Comparison of ENCODE assay signal across 23 mouse cellular contexts in the genomic region with DNA sequence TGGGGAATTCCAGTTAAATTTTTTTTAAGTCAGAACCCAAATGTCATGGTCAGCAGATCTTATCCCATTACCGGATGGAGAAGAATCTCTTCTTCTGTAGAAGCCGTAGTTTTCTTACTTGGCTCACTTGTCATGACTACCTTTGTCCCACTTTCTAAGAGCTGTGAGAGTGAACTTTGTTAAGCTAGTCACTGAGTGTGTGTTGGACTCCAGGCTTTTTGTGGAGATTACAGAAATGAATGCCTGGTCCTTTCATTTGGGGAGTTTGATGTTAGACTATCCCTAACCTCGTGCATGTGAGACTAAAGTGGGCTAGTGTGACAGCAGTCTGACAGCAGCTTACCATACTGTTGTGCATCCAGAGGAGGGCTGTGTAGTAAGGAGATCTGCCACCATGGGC. TPM values are rescaled to one million over a fixed set of nuclear protein-coding genes. Genes with fewer than 3 reads are reported as not detected.
DNase-seq lines count a peak whose midpoint lies in the region; ATAC-seq and TF ChIP-seq lines count a peak whose summit lies in the region.
"Had no signal": no experiment of that assay in that cellular context is flagged by ENCODE, and none has a peak within 500 bp of the region (broad histone marks: within the 10 kb centered on the region; RNA-seq: fewer than 3 reads in every experiment).

No protein-coding gene starts in this region.

- H3K4me2 ChIP-seq in midbrain, postnatal 0 days (ENCODE audit: low read depth, low read length, poor library complexity, severe bottlenecking) = no peak overlapping the region
- no peak overlapping the region for H3K4me2 ChIP-seq in liver, embryonic 13.5 days
- H3K4me2 ChIP-seq in stomach, postnatal 0 days (replicated peaks; ENCODE audit: low read depth) = no peak overlapping the region
- H3K4me2 ChIP-seq in neural tube, embryonic 15.5 days = no peak overlapping the region
- H3K4me2 ChIP-seq: forebrain, embryonic 13.5 days; hindbrain, embryonic 14.5 days; neural tube, embryonic 13.5 days had no signal

- TF ChIP-seq CTCF in kidney, adult 2 months (conservative IDR thresholded peaks at IDR 0.05; ENCODE audit: insufficient read depth, insufficient read length, low read depth, low read length) = no peak
- TF ChIP-seq CTCF in midbrain, postnatal 0 days (IDR thresholded peaks at IDR 0.05) = no peak
- TF ChIP-seq CTCF in stomach, postnatal 0 days (IDR thresholded peaks at IDR 0.05; ENCODE audit: low read depth) = no peak

- DNase-seq in kidney, adult 2 months = peak; percentile 9
- no peak for DNase-seq in kidney, adult 8-10 months
- DNase-seq in midbrain, postnatal 0 days (ENCODE audit: low spot score) = no peak
- no peak for DNase-seq in midbrain, embryonic 10.5 days (ENCODE audit: low spot score)
- DNase-seq in liver, embryonic 13.5 days = no peak
- DNase-seq in stomach, postnatal 0 days (ENCODE audit: low spot score) = no peak
- no peak for DNase-seq in embryo, embryonic 10 days (ENCODE audit: low spot score)
- DNase-seq: adrenal gland, adult 8-10 months; B cell, adult 2 months; cerebellum, postnatal 14 days; kidney, adult 18-20 months; kidney, postnatal 4 days; layer of hippocampus, adult 9-11 months; thymus, postnatal 14 days had no signal

- H3K9ac ChIP-seq in midbrain, postnatal 0 days (replicated peaks; ENCODE audit: low read length, poor library complexity, severe bottlenecking) = no peak overlapping the region
- 0 out of 2 replicates have a peak overlapping the region, but pooled peaks have one; percentile 22 for H3K9ac ChIP-seq in liver, embryonic 13.5 days
- no peak overlapping the region for H3K9ac ChIP-seq in stomach, postnatal 0 days (ENCODE audit: low read length)
- H3K9ac ChIP-seq in neural tube, embryonic 15.5 days (replicated peaks) = no peak overlapping the region
- H3K9ac ChIP-seq: forebrain, embryonic 13.5 days; hindbrain, embryonic 14.5 days; neural tube, embryonic 13.5 days had no signal

- peaks cover 4% of the 10 kb centered on the region for H3K4me1 ChIP-seq in kidney, adult 2 months (ENCODE audit: control insufficient read depth, insufficient read depth, low read length)
- no peaks in the 10 kb centered on the region for H3K4me1 ChIP-seq in midbrain, postnatal 0 days (ENCODE audit: insufficient read depth, low read length)
- H3K4me1 ChIP-seq in midbrain, embryonic 10.5 days = no peaks in the 10 kb centered on the region
- H3K4me1 ChIP-seq in liver, embryonic 13.5 days (replicated peaks) = peaks cover 21% of the 10 kb centered on the region
- H3K4me1 ChIP-seq in stomach, postnatal 0 days (replicated peaks; ENCODE audit: control insufficient read depth, insufficient read depth) = 0 out of 2 replicates have a peak, but pooled peaks cover 2% of the 10 kb centered on the region
- no peaks in the 10 kb centered on the region for H3K4me1 ChIP-seq in neural tube, embryonic 15.5 days
- H3K4me1 ChIP-seq: forebrain, embryonic 13.5 days; neural tube, embryonic 13.5 days had no signal

- no peak for TF ChIP-seq POLR2A in kidney, adult 2 months (IDR thresholded peaks at IDR 0.05; ENCODE audit: low read depth, low read length)

- H3K27ac ChIP-seq in kidney, adult 2 months (ENCODE audit: insufficient read depth, low read depth, low read length) = 0 out of 2 replicates have a peak overlapping the region, but pooled peaks have one; percentile 3
- no peak overlapping the region for H3K27ac ChIP-seq in midbrain, postnatal 0 days (ENCODE audit: low read depth, low read length)
- no peak overlapping the region for H3K27ac ChIP-seq in midbrain, embryonic 10.5 days (replicated peaks)
- peak overlapping the region; percentile 66 for H3K27ac ChIP-seq in liver, embryonic 13.5 days
- peak overlapping the region; percentile 50; the same call in 1 of the 2 replicates for H3K27ac ChIP-seq in stomach, postnatal 0 days (replicated peaks)
- no peak overlapping the region for H3K27ac ChIP-seq in neural tube, embryonic 15.5 days (replicated peaks)
- H3K27ac ChIP-seq: forebrain, embryonic 13.5 days; heart, embryonic 10.5 days; hindbrain, embryonic 14.5 days; kidney, postnatal 0 days; macrophage; neural tube, embryonic 13.5 days had no signal

- H3K4me3 ChIP-seq in kidney, adult 2 months (ENCODE audit: insufficient read depth, low read depth, low read length) = no peak overlapping the region
- no peak overlapping the region for H3K4me3 ChIP-seq in midbrain, postnatal 0 days (ENCODE audit: low read depth, low read length)
- H3K4me3 ChIP-seq in midbrain, embryonic 10.5 days = no peak overlapping the region
- no peak overlapping the region for H3K4me3 ChIP-seq in liver, embryonic 13.5 days (replicated peaks)
- no peak overlapping the region for H3K4me3 ChIP-seq in stomach, postnatal 0 days (ENCODE audit: low read depth, low read length)
- no peak overlapping the region for H3K4me3 ChIP-seq in neural tube, embryonic 15.5 days (replicated peaks)
- H3K4me3 ChIP-seq: forebrain, embryonic 13.5 days; heart, embryonic 10.5 days; myocyte; neural tube, embryonic 13.5 days had no signal

- no peaks in the 10 kb centered on the region for H3K27me3 ChIP-seq in kidney, adult 2 months (replicated peaks; ENCODE audit: control insufficient read depth, insufficient read depth, low read length)
- H3K27me3 ChIP-seq in midbrain, postnatal 0 days (ENCODE audit: insufficient read depth, low read length) = no peaks in the 10 kb centered on the region
- H3K27me3 ChIP-seq in midbrain, embryonic 10.5 days (ENCODE audit: low read depth, poor library complexity, severe bottlenecking) = no peaks in the 10 kb centered on the region
- no peaks in the 10 kb centered on the region for H3K27me3 ChIP-seq in liver, embryonic 13.5 days
- no peaks in the 10 kb centered on the region for H3K27me3 ChIP-seq in stomach, postnatal 0 days (ENCODE audit: control insufficient read depth, insufficient read depth, low read length)
- no peaks in the 10 kb centered on the region for H3K27me3 ChIP-seq in neural tube, embryonic 15.5 days (replicated peaks)
- H3K27me3 ChIP-seq: forebrain, embryonic 13.5 days; neural tube, embryonic 13.5 days had no signal

- 64% methylated on average over 3 of the region's 3 CpGs for WGBS in kidney, adult 2 months
- WGBS in midbrain, postnatal 0 days = 75% methylated on average over 3 of the region's 3 CpGs
- WGBS in midbrain, embryonic 10.5 days = 88% methylated on average over 3 of the region's 3 CpGs
- WGBS in liver, embryonic 13.5 days (ENCODE audit: insufficient replicate concordance) = 87% methylated on average over 3 of the region's 3 CpGs
- 72% methylated on average over 3 of the region's 3 CpGs for WGBS in stomach, postnatal 0 days
- WGBS in neural tube, embryonic 15.5 days = 89% methylated on average over 3 of the region's 3 CpGs

- H3K9me3 ChIP-seq in midbrain, postnatal 0 days (ENCODE audit: low read length) = no peaks in the 10 kb centered on the region
- peaks cover 25% of the 10 kb centered on the region for H3K9me3 ChIP-seq in midbrain, embryonic 10.5 days (replicated peaks)
- no peaks in the 10 kb centered on the region for H3K9me3 ChIP-seq in liver, embryonic 13.5 days (replicated peaks)
- H3K9me3 ChIP-seq in stomach, postnatal 0 days (ENCODE audit: control insufficient read depth, low read length) = no peaks in the 10 kb centered on the region
- no peaks in the 10 kb centered on the region for H3K9me3 ChIP-seq in neural tube, embryonic 15.5 days (replicated peaks)
- H3K9me3 ChIP-seq: heart, embryonic 10.5 days had no signal

- ATAC-seq in midbrain, postnatal 0 days (ENCODE audit: low FRiP score) = peak; percentile 31; the same call in 1 of the 2 replicates
- ATAC-seq in liver, embryonic 13.5 days (ENCODE audit: low read depth) = no peak
- ATAC-seq in stomach, postnatal 0 days (ENCODE audit: low FRiP score, low TSS enrichment) = no peak
- no peak for ATAC-seq in neural tube, embryonic 15.5 days (ENCODE audit: low FRiP score)
- ATAC-seq: activated CD4-positive, CD25-positive, alpha-beta regulatory T cell, adult 4 months; forebrain, embryonic 13.5 days had no signal

- no peak for TF ChIP-seq EP300 in stomach, postnatal 0 days (optimal IDR thresholded peaks at IDR 0.05)

- H3K36me3 ChIP-seq in kidney, adult 2 months (ENCODE audit: control insufficient read depth, insufficient read depth, low read length) = peaks cover 2% of the 10 kb centered on the region
- H3K36me3 ChIP-seq in midbrain, postnatal 0 days (ENCODE audit: insufficient read depth, low read length) = peaks cover 44% of the 10 kb centered on the region
- H3K36me3 ChIP-seq in midbrain, embryonic 10.5 days = peaks cover 100% of the 10 kb centered on the region
- peaks cover 61% of the 10 kb centered on the region for H3K36me3 ChIP-seq in liver, embryonic 13.5 days
- H3K36me3 ChIP-seq in stomach, postnatal 0 days (ENCODE audit: control insufficient read depth, insufficient read depth, low read length) = peaks cover 12% of the 10 kb centered on the region
- H3K36me3 ChIP-seq in neural tube, embryonic 15.5 days = peaks cover 71% of the 10 kb centered on the region

RNA-seq across cellular contexts. Expression of a gene that starts 28.2 kb away (rescaled TPM):
- polyA plus RNA-seq in kidney, adult 2 months (2012; rRNA removed) = 11.9 and 16.8 TPM in 2 replicates
- 43.0 and 43.2 TPM in 2 replicates for total RNA-seq in midbrain, postnatal 0 days (2014; rRNA removed)
- 9.9 and 11.3 TPM in 2 replicates for polyA plus RNA-seq in midbrain, postnatal 0 days (2015; fragmentation: Nextera tagmentation; extraction: Ambion mirVana)
- polyA plus RNA-seq in midbrain, embryonic 10.5 days (2016; fragmentation: Nextera tagmentation; extraction: Ambion mirVana) = 35.2 and 38.5 TPM in 2 replicates
- polyA plus RNA-seq in liver, embryonic 13.5 days (2015; fragmentation: Nextera tagmentation; extraction: Ambion mirVana) = 4.1 and 5.5 TPM in 2 replicates
- 6.4 and 6.8 TPM in 2 replicates for polyA plus RNA-seq in stomach, postnatal 0 days (2015; fragmentation: Nextera tagmentation; extraction: Ambion mirVana)
- polyA plus RNA-seq in neural tube, embryonic 15.5 days (2015; fragmentation: Nextera tagmentation; extraction: Ambion mirVana) = 18.1 and 20.0 TPM in 2 replicates

Comparison
In these comparisons a context has a peak if more than half of its experiments do, and no peak if none do; other contexts are left out.
1. H3K27ac ChIP-seq: peak in kidney, adult 2 months (single experiment), liver, embryonic 13.5 days (single experiment) and stomach, postnatal 0 days (single experiment); none in midbrain, postnatal 0 days (single experiment), midbrain, embryonic 10.5 days (single experiment) and neural tube, embryonic 15.5 days (single experiment).